Mouse (Mus musculus): ENCODE measurements around the gene Kif18b.
A peak's percentile ranks its signal among the peaks of the same experiment; 100 is the strongest.

The Kif18b gene

DNA sequence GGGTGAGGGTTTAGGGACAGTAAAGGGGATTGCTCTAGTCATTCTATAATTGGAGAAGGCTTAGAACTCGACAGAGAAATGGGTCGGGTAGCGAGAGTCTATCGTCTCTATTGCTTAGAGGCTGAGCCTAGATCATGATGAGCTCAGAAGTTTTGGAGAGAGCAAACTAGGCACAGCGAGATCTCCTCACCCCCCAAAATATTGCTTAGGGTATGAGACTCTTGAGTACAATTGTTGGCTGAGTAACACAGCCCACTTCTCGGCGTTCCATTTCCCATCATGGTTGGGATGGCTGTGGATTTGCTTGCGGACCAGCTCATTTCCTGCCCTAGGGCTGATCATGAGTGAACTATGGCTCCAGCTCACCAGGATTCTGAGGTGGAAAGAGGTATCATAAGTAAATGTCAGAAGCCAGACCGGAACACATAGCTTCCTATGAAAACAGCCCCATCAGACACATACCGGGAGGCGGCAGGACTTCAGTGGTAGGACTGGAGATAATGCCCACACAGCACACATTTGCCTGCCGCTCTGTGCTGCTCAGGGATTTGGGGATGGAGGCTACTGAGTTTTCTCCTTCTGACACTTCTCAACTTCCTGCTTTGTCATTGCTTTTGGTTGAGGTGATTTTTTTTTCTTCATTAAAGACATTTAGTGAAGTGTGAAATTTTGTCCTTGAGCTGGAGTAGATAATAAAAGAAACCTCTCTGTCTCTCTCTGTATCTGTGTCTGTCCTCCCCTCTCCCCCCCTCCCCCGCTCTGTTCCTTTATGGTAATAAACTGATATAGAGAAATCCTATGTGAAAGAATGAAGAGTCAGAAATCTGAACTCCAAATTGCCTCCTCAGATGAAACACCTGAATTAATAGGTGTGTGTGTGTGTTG lies 43.4 kb downstream of the Kif18b start:
- no peak for DNase-seq (ENCODE audit: extremely low read depth, insufficient read length, low spot score)

DNA sequence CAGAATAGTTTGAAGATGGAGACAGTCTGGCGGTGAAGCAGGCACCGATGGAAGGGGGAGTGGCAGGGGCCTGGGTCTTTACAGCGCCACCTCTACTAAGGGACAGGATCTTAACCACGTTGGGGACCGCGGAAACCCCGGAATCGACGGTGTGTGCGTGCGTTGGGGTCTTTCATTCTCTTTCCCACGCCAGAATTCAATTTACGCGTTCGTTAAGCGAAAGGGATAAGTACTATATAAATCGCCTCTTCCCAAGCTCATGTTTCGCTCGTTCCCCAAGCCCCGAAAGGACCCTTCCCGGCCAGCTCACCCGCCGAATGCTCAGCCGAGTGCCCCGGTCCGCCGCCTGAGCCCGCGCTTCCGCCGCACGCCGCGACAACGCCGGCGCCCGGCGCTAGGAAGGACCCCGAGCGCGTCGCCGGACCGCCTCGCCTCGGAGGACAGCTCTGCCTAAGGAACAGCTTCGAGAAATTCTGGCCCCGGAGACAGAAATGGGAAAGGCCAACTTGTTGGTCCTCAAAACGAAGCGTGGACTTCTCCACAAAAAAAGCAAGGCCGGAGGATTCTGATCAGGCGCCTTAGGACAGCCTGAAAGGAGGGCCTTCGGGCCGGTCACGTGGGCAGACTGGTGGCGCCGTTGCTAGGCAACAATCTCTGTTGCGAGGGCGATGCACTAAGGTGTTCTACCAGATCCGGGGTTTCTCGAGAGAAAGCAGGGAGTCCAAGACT lies 44.2 kb downstream of the Kif18b start, which contains the start of the genes Eftud2 and Ccdc103:
Gene Eftud2 (minus strand): TSS at position 401 of the 729 bp plus-strand sequence.
Gene Ccdc103 (plus strand): TSS at position 620 of the 729 bp plus-strand sequence.
- DNase-seq (ENCODE audit: extremely low read depth, insufficient read length, low spot score), result peak; percentile 88

DNA sequence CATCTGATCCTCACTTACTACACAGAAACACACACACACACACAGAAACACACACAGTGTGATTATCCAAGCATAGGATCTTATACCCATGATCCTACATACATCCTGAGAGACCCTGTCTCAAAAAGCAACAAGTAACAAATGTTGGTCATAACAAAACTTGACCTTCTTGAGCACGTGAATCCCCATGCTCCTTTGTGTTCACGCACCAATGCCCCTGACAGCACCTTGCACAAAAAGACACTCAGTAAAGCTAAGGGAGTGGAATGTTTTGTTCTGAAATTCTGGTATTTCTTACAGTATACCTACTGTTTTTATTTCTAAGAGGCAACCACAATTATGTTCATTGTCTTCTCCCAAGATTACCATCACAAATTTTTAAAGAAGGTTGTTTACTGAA lies 45.4 kb downstream of the Kif18b start:
- DNase-seq (ENCODE audit: extremely low read depth, insufficient read length, low spot score), result no peak

DNA sequence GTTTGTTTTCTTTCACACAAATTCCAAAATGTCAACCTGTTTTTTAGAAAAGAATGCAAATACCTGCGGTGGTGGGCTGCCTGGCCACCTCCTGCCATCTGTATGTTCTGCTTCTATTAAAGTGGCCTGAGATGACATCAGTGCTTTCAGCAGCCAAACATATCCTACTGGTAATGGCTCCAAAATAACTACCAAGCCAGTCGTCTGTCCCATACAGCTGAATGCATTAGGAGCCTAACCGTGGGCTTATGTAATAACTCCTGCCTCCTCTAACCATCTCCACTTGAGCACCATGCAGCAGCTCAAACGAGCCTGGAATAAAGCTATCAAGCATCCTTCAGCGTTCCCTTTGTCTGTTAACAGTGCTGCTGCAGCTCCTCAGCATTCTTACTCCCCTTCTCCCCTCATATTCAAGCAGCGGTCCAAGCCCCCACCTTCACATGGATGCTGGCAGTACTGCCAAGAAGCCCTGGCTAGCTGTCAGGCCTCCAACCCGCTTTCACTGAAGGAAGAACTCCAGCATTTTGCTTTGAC lies 50.1 kb downstream of the Kif18b start:
- DNase-seq (ENCODE audit: extremely low read depth, insufficient read length, low spot score), result no peak

DNA sequence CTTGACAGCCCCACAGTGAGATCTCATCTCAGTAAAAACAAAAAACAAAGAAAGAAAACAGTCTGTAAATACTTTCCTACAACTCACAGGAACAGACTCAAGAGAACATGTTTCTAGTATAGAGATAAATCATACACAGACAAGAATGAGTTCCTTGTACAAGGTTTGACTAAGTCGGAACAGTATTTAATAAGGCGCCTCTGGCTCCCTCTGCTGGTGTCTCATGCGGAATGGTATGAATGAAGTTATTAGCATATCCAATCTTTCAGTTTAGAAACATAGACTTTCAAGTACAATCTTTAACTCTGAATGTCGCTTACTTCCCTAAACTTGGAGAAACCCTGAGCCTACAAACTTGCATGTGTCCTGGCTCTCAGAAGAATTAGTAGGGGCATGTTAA lies 60.7 kb downstream of the Kif18b start:
- no peak for DNase-seq (ENCODE audit: extremely low read depth, insufficient read length, low spot score)

DNA sequence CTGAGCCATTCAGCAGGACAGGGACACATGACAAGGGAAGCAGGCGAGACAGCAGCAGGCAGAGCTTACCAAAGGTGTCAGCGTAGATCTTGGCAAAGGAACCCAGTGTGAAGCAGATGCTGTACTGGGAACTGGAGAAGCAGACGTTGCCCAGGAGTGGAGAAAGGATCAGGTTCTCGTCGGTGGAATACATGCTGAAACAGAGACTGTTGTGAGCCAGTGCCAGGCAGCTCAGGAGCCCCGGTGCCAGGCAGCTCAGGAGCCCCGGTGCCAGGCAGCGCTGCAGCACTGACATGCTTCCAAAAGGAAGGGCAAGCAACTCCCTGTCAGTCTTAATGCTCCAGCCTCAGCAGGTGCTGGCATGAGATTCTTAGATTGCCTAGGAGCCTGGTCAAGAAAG lies 65.0 kb downstream of the Kif18b start:
- no peak for DNase-seq (ENCODE audit: extremely low read depth, insufficient read length, low spot score)

DNA sequence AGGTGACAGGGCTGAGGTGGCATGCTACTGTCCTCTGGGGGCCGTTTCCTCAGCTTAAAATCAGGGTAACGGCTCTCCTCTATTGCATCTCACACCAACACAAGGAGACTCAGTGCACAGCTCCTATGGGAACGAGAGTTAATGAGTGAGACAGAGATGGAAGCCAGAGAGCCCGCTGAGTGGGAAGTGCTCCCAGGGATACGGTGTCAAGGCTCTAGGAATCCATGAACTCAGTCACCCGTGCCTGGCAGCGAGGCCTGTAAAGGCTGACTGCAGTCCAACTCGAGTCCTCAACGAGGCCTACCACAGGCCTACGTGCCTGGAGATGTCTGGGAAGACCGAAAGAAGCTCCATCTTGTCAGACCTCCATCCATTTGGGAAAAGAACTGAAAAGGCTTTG lies 66.0 kb downstream of the Kif18b start:
- DNase-seq (ENCODE audit: extremely low read depth, insufficient read length, low spot score), result no peak

DNA sequence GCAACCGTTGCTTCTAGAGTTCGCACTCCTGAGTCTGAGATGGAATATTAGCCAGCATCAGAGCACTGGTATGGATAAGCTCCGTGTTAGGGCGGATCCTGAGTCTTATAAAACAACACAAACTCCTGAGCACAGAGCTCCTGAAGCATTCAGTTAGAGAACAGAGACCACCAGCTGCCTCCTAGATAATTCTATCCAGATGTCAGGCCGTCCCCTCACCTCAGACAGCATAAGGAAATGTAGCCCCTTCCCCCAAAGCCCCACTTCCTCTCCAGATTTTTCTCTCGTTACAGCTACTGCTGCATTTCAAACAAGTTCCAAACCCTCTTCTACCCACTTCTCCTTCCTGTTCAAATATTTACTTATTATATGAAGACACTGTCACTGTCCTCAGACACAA lies 69.0 kb downstream of the Kif18b start:
- DNase-seq (ENCODE audit: extremely low read depth, insufficient read length, low spot score), result no peak

Measured in 3134 (cell line).